Mouse (Mus musculus): ENCODE data around the gene Gm4788. TPM values are rescaled to one million over a fixed set of nuclear protein-coding genes. Genes with fewer than 3 reads are reported as not detected.
"Not testable (repeated sequence)": the region's sequence is repeated elsewhere in the genome, so short reads cannot be mapped to it uniquely, and the experiment has no call there.

The Gm4788 gene
- not detected in 2 replicates for total RNA-seq (2017)

- ATAC-seq (replicated peaks; ENCODE audit: low read depth, poor library complexity, severe bottlenecking): no peak
These were observed at the start of gene Gm4788 for GRCm38 (mm10) chr1:139781143-139781542. Gene Gm4788 (minus strand): TSS chr1:139781243.

- ATAC-seq (replicated peaks; ENCODE audit: low read depth, poor library complexity, severe bottlenecking): no peak
These were observed 27.6 kb upstream of the Gm4788 start for GRCm38 (mm10) chr1:139808594-139808993.

- ATAC-seq (replicated peaks; ENCODE audit: low read depth, poor library complexity, severe bottlenecking): not testable (repeated sequence)
These were observed 11.1 kb downstream of the Gm4788 start for GRCm38 (mm10) chr1:139769913-139770312.

GRCm38 (mm10) chr1:139716681-139717080 lies 64.4 kb downstream of the Gm4788 start:
- ATAC-seq (replicated peaks; ENCODE audit: low read depth, poor library complexity, severe bottlenecking): not testable (repeated sequence)

DNA sequence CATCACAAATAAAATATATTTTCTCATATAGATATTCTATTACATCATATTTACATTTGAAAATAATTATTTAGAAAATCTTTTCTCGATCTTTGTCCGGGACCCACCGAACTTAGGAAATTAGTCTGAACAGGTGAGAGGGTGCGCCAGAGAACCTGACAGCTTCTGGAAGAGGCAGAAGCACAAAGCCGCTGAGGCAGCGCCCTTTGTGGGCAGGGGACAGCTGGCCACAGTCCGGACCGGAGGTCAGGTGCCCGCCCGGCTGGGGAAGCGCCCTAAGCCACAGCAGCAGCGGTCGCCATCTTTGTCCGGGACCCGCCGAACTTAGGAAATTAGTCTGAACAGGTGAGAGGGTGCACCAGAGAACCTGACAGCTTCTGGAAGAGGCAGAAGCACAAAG lies 64.8 kb downstream of the Gm4788 start:
- ATAC-seq (replicated peaks; ENCODE audit: low read depth, poor library complexity, severe bottlenecking): not testable (repeated sequence)

- ATAC-seq (replicated peaks; ENCODE audit: low read depth, poor library complexity, severe bottlenecking): not testable (repeated sequence)
These were observed 131.1 kb downstream of the Gm4788 start for GRCm38 (mm10) chr1:139649921-139650320.

Other genes with a start within 250 kb of the Gm4788 start
- not detected in 2 replicates for gene Cfhr1, start 221.0 kb downstream of the Gm4788 start, total RNA-seq (2017)
- not detected in 2 replicates for gene Cfhr2, start 77.5 kb upstream of the Gm4788 start, total RNA-seq (2017)